Mouse (Mus musculus) large intestine, adult 2 months (tissue): ENCODE results near the gene Car11. TPM values are rescaled to one million over a fixed set of nuclear protein-coding genes. Genes with fewer than 3 reads are reported as not detected.

Source experiments
- DNase-seq: peaks from one replicate; pipeline ENCODE4 v3.0.0-alpha.2; 2012; ENCODE audit warnings: low read depth, low spot score
- WGBS: fragments of 180-500 bp; shearing (Covaris S2); methylation state at CpG from one replicate; pipeline ENCODE4 v1.1.7; 2018; 5-methylcytosine and 5-hydroxymethylcytosine counted together
- polyA plus RNA-seq: library from polyadenylated mRNA; depleted of rRNA; stranded (reverse); fragments of >200 nt; gene quantifications from 2 replicates; pipeline ENCODE4 v1.2.3, GENCODE M21; 2012

Car11 gene
- polyA plus RNA-seq, 1 experiment, result 3.6 TPM

GRCm38 (mm10) chr7:45708221-45708761 lies 8.6 kb downstream of the Car11 start:
- no peak for DNase-seq
- 8% methylated on average over 13 of the region's 13 CpGs for WGBS

- DNase-seq, result no peak
- 42% methylated on average over 6 of the region's 6 CpGs for WGBS
Observed at GRCm38 (mm10) chr7:45709036-45709435, 9.4 kb downstream of the Car11 start.

DNA sequence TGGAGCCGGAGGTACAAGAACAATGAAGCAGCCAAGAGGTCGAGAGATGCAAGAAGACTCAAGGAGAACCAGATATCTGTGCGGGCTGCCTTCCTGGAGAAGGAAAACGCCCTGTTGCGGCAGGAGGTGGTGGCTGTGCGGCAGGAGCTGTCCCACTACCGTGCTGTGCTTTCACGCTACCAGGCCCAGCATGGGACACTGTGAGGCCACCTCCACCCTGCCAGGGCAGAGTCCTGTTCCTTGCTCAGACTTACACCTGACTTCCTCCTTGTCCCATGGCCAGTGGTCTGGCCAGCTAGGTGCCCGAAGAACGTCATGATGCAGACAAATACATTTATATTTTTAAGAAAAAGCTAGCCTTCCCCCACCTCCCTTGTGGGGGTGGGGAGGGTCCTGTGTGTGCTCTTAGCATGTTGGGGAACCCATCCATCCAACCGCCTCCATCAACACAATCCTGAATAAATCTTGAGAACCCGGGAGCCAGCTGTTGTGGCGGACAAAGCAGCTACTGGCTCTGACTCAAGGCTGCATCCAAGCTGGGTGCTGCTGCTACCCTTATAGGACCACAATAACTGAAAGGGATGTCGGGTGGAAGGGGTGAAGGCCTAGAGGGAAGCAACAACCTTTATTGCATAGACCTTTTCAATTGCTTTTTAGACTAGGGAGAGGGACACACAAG lies 10.2 kb downstream of the Car11 start:
- DNase-seq, result no peak
- 60% methylated on average over 14 of the region's 14 CpGs for WGBS

- no peak for DNase-seq
- 83% methylated on average over 20 of the region's 20 CpGs for whole genome bisulfite sequencing
Observed at GRCm38 (mm10) chr7:45710477-45711191, 11.0 kb downstream of the Car11 start.

GRCm38 (mm10) chr7:45711316-45712021 lies 11.8 kb downstream of the Car11 start:
- DNase-seq, result no peak
- 78% methylated on average over 24 of the region's 24 CpGs for WGBS

DNA sequence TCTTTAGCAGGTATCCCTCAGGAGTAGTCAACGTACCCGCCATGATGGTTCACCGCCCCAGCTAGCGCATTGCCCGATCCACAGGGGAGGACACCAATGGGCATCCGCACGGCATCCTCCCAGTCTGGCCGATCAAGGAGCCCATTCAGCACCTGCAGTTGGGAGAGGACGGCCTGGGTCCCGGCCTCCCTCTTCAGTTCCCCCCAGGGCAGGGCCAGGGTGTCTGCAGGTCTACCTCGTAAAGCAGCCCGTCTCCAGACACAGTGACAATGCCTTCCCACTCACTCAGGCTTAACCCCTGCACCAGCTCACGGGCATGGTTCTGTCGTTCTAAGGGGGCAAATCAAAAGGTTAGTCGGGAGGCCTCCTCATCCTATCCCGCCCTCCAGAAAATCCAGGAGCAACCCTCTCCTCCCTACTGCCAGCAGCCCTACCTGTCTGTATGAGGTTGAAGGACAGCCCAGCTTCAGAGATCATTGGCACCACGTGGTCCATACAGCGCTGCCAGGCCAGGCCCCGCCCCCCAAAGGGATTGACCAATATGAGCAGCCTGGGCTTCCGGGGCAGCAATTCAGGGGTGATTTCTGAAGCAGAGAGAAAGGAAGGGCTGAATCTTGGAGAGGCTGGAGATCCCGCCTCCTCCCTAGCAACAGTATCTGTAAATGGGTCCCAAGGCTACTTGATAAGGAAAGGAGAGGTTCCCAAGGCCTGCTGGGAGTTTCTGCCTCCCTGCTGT lies 12.5 kb downstream of the Car11 start:
- no peak for DNase-seq
- 52% methylated on average over 21 of the region's 21 CpGs for WGBS

DNA sequence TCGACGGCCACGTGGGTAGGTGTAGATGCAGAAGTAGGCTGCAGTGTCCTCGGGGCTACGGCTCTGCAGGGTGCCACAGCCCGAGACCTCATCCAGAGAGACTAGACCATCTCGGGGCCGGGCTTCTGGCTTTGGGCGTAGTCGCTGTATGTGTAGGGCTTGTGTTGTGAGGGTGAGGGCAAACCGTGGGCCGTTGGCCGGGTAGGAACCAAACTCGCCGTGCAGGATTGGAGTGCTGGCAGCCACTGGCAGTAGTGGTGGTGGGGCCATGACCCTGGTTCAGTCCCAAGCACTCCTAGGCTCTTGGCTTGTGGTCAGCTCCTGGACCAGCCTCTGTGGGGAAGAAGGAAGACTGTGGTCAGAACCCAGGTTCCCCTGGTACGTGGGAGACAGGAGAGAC lies 13.8 kb downstream of the Car11 start:
- no peak for DNase-seq
- 36% methylated on average over 16 of the region's 16 CpGs for WGBS

DNA sequence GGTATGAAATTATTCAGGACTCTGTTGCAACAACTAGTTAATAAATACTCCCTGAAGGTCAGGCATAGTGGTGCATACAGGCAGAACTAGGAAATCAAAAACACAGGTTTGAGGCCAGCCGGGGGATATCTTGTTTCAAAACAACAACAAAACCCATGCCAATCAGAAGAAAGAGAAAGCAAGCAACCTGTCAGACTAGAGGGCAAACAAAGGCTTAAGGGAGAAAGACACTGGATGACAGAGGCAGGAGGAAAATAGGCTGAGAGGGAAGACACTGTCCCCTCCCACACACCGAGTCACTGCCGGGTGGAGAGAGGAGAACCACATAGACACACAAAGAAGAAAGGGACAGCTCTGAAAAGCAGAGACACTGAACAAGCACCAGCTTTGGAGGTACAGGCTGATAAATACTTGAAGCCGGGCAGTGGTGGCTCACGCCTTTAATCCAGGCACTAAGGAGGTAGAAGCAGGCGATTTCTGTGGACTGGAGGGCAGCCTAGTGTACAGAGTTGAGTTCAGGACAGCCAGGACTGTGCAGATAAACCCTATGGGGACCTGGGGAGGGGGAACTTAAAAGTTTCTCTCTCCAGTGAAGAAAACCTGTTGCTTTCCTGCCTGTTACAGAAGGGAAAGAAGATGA lies 14.4 kb downstream of the Car11 start:
- no peak for DNase-seq
- WGBS, result 30% methylated on average over 6 of the region's 6 CpGs

DNA sequence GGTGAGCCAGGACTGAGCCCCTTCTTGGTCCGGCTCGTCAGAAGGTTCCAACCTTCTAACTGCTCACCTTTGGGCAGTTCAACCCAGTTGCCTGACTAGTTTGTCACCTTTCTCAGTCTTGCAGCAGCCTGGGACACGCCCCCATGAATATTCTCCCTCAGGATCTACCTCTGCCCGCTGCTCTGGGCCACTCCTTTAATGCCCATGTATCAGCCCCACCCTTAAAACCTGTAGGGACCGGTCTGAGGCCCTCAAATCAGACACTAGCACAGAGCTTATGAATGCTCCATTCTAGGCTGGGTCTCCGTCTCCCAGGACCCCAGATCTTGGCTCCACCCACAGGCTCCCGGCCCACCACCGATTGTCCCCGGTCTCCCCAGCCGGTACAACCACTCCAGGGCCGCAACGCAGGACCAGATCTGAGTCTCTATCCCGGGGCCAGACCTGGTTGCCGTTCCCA lies 15.0 kb downstream of the Car11 start:
- no peak for DNase-seq
- 2% methylated on average over 14 of the region's 14 CpGs for WGBS

GRCm38 (mm10) chr7:45715090-45715708 lies 15.6 kb downstream of the Car11 start, which contains the start of gene Rpl18:
Rpl18 (plus strand) TSS chr7:45715457.
- WGBS, result 2% methylated on average over 34 of the region's 34 CpGs
- no peak for DNase-seq

DNA sequence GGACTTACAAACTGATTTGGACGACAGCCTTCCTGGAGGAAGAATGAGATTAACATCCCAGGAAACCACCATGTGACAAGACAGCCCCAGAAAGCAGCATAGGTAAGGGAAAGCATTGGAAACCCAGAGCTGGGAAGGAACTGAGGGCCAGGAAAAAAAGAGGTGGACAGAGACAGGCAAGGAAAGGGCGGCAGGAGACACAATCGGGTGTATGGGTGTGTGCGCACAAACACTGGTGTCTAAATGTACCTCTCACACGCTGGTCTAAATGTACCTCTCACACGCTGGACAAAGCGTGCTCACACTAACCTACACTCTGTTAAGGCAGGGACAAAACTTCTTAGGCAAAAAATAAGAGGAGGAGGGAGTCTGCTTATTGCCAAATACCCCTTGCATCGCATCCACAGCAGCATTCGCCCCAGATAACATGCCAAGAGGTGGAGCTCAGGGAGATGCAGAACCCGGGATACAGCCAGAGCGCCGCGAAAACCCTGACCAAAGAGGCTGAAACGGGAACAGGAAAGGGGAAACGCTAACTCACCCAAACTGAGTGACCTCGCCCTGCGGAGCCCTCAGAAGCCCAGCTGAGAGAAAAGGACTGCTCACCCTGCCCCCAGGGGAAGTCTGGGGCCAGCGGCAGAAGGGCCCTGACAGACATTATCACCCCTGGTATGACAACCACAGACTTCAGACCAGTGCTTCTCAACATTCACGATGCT lies 16.3 kb downstream of the Car11 start:
- DNase-seq, result no peak
- 60% methylated on average over 19 of the region's 19 CpGs for WGBS

GRCm38 (mm10) chr7:45716460-45716857 lies 16.8 kb downstream of the Car11 start:
- 80% methylated on average over 3 of the region's 3 CpGs for WGBS

GRCm38 (mm10) chr7:45716952-45717917 lies 17.6 kb downstream of the Car11 start:
- WGBS, result 4% methylated on average over 31 of the region's 31 CpGs
- DNase-seq, result no peak

More at GRCm38 (mm10) chr7:45716460-45716857, 16.8 kb downstream of the Car11 start:
- no peak for DNase-seq

- DNase-seq, result no peak
- WGBS, result under 1% methylated on average over 41 of the region's 41 CpGs
Observed at GRCm38 (mm10) chr7:45717918-45718297, 18.3 kb downstream of the Car11 start, which contains the start of gene Sphk2. Sphk2 (minus strand) TSS chr7:45718002.

DNA sequence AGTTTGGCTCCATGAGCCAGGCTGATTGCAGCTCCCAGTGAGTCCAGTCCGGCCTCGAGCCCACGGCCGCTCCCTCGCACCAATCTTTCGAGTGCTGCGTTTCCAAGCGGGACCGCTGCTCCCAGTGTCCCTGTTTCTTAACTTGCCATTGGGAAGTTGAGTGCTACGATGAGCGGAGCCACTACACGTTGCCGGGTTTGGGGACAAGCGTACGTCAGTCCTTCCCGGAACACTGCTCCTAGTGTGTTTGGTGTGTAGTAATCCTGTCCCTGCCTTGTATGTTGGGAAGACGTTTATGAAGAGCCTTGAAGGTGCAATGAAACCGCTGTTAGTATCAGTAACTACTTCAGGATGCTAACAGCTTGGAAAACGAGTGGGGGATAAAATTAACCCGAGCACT lies 18.7 kb downstream of the Car11 start:
- WGBS, result under 1% methylated on average over 20 of the region's 20 CpGs
- DNase-seq, result no peak

DNA sequence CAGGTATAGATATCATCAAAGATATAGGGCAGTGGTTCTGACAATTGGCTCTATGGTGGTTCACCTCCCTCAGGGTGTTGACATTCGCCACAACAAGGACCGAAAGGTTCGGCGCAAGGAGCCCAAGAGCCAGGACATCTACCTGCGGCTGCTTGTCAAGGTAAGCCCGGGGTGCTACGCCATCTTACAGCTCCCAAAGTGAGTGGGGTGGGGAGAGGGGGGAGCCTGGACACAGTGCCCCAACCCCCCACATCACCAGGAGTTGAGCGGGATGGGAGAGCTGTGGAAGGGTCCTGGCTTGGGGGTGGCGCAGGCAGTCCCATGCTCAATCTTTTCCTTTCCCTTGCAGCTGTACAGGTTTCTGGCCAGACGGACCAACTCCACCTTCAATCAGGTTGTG lies 19.5 kb downstream of the Car11 start:
- 37% methylated on average over 10 of the region's 10 CpGs for WGBS

More for the DNA sequence above, 19.5 kb downstream of the Car11 start:
- DNase-seq, result no peak
